Mouse (Mus musculus) heart, adult 8-10 months (tissue): Measurements from ENCODE around the gene Rel. TPM values are rescaled to one million over a fixed set of nuclear protein-coding genes. Genes with fewer than 3 reads are reported as not detected.

Experiments used
- total RNA-seq, 4 experiments: library from RNA; stranded (reverse); gene quantifications; 2 replicates each; pipeline ENCODE4 v1.2.4; 2022

Gene Rel
- total RNA-seq, 4 experiments from 2014 or later = 6.3 to 8.5 (median 7.3) TPM

Other genes with a start within 250 kb of the Rel start
- not detected for gene 1700093K21Rik, start 249.8 kb downstream of the Rel start, total RNA-seq
- gene 0610010F05Rik, start 137.3 kb downstream of the Rel start, total RNA-seq = 10 to 100 TPM in 1 of 4 experiments, 1 to 10 TPM in 3; 7.6 to 11.5 (median 9.1) TPM
- gene Pus10, start 105.3 kb downstream of the Rel start, total RNA-seq = 10 to 100 TPM in 2 of 4 experiments, 1 to 10 TPM in 2; 7.0 to 12.7 (median 9.6) TPM
- gene Pex13, start 105.0 kb downstream of the Rel start, total RNA-seq = 10 to 100 TPM; 20.5 to 30.7 (median 28.6) TPM
- 1 to 10 TPM; 7.8 to 8.6 (median 8.3) TPM for gene Papolg, start 124.3 kb upstream of the Rel start, total RNA-seq